Comparison of ENCODE assay signal across 8 mouse cellular contexts in the genomic region with DNA sequence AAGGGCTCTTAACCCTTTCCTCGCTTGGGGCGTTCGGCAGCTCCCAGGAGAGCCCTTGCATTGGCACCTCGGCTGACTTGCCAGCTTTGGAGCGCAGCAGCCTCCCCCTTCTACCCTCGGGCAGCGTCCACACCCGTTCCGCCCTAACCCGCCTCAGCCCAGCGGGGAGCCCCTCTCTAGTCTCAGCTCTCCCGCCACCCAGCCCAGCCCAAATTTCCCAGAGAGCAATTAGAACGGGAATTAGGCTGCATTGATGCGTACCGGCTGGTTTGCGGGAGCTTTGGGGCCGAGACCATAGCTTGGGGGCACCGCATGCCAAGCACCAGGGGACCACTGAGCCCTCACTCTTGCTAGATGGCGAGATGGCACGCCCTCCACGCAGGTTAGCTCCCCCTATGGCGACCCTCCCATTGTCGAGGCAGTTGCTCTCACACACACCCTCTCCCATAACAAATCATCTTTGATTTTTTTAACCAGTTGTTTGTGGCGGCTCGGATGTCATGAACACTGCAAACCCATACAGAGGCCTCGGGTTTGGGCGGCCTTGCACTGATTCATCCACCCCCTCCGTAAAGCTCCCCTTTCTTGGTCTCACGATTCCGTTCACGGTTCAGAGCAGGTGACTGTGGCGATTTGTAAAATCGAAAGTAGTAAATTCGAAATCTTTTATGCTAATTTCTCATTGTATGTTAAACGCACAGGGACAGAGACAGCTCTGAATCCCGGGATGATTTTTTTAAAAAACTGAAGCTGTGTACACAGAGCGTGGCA. TPM values are rescaled to one million over a fixed set of nuclear protein-coding genes. Genes with fewer than 3 reads are reported as not detected.
DNase-seq lines count a peak whose midpoint lies in the region; ATAC-seq lines count a peak whose summit lies in the region.

No protein-coding gene starts in this region.

- peaks cover 2% of the 10 kb centered on the region; the same call in 1 of the 2 replicates for H3K9me3 ChIP-seq in forebrain, embryonic 14.5 days (replicated peaks; ENCODE audit: control insufficient read depth, low read length)
- 0 out of 2 replicates have a peak, but pooled peaks cover 4% of the 10 kb centered on the region for H3K9me3 ChIP-seq in liver, embryonic 12.5 days (replicated peaks)
- H3K9me3 ChIP-seq in stomach, embryonic 16.5 days (replicated peaks; ENCODE audit: control insufficient read depth, low read length) = no peaks in the 10 kb centered on the region

- H3K4me3 ChIP-seq in forebrain, embryonic 14.5 days (ENCODE audit: low read depth, low read length) = peak overlapping the region; percentile 15
- peak overlapping the region; percentile 23 for H3K4me3 ChIP-seq in liver, embryonic 12.5 days
- H3K4me3 ChIP-seq in stomach, embryonic 16.5 days (replicated peaks; ENCODE audit: low read length) = peak overlapping the region; percentile 35

- no peaks in the 10 kb centered on the region for H3K36me3 ChIP-seq in forebrain, embryonic 14.5 days (ENCODE audit: control insufficient read depth, insufficient read depth, low read length)
- H3K36me3 ChIP-seq in liver, embryonic 12.5 days = no peaks in the 10 kb centered on the region
- H3K36me3 ChIP-seq in stomach, embryonic 16.5 days (ENCODE audit: control insufficient read depth, insufficient read depth, low read length) = no peaks in the 10 kb centered on the region

- 0% methylated on average over 37 of the region's 37 CpGs for WGBS in forebrain, embryonic 14.5 days
- WGBS in liver, embryonic 12.5 days (ENCODE audit: insufficient replicate concordance) = 2% methylated on average over 37 of the region's 37 CpGs
- WGBS in stomach, embryonic 16.5 days = 1% methylated on average over 37 of the region's 37 CpGs

- peak; percentile 5 for DNase-seq in kidney, adult 11 months
- no peak for DNase-seq in kidney, adult 8-10 months
- peak; percentile 46 for DNase-seq in R1 (ENCODE audit: low read depth, low spot score)
- DNase-seq in forebrain, embryonic 14.5 days (ENCODE audit: low spot score) = no peak
- DNase-seq in thymus, postnatal 14 days = no peak
- DNase-seq in right cerebral cortex, adult 18-20 months = no peak

- H3K4me2 ChIP-seq in forebrain, embryonic 14.5 days (ENCODE audit: low read length) = peak overlapping the region; percentile 51
- H3K4me2 ChIP-seq in liver, embryonic 12.5 days = peak overlapping the region; percentile 39
- peak overlapping the region; percentile 43 for H3K4me2 ChIP-seq in stomach, embryonic 16.5 days (ENCODE audit: low read depth, low read length)

- no peak for ATAC-seq in forebrain, embryonic 14.5 days
- ATAC-seq in liver, embryonic 12.5 days = no peak
- ATAC-seq in stomach, embryonic 16.5 days (ENCODE audit: insufficient read depth, low FRiP score) = no peak

- H3K4me1 ChIP-seq in forebrain, embryonic 14.5 days (ENCODE audit: control insufficient read depth, insufficient read depth, low read length) = peaks cover 17% of the 10 kb centered on the region
- H3K4me1 ChIP-seq in liver, embryonic 12.5 days = peaks cover 13% of the 10 kb centered on the region; the same call in 1 of the 2 replicates
- H3K4me1 ChIP-seq in stomach, embryonic 16.5 days (ENCODE audit: control insufficient read depth, insufficient read depth, low read length) = peaks cover 23% of the 10 kb centered on the region

- H3K27me3 ChIP-seq in forebrain, embryonic 14.5 days (replicated peaks; ENCODE audit: control insufficient read depth, insufficient read depth, low read length) = peaks cover 80% of the 10 kb centered on the region
- H3K27me3 ChIP-seq in liver, embryonic 12.5 days (replicated peaks) = peaks cover 99% of the 10 kb centered on the region
- H3K27me3 ChIP-seq in stomach, embryonic 16.5 days (ENCODE audit: control insufficient read depth, insufficient read depth, low read length) = peaks cover 77% of the 10 kb centered on the region

- no peak overlapping the region for H3K9ac ChIP-seq in forebrain, embryonic 14.5 days (ENCODE audit: low read length)
- no peak overlapping the region for H3K9ac ChIP-seq in liver, embryonic 12.5 days
- no peak overlapping the region for H3K9ac ChIP-seq in stomach, embryonic 16.5 days (ENCODE audit: low read length)

- H3K27ac ChIP-seq in forebrain, embryonic 14.5 days (ENCODE audit: low read depth, low read length) = no peak overlapping the region
- H3K27ac ChIP-seq in liver, embryonic 12.5 days = no peak overlapping the region
- no peak overlapping the region for H3K27ac ChIP-seq in stomach, embryonic 16.5 days (ENCODE audit: low read length)

RNA-seq across cellular contexts. Expression of gene Gsx1, which starts 1.5 kb away (rescaled TPM):
- 2.3 and 3.0 TPM in 2 replicates for polyA plus RNA-seq in forebrain, embryonic 14.5 days (2014; fragmentation: Nextera tagmentation; extraction: Ambion mirVana)
- not detected in 2 replicates for polyA plus RNA-seq in liver, embryonic 12.5 days (2016; fragmentation: Nextera tagmentation; extraction: Ambion mirVana)
- polyA plus RNA-seq in stomach, embryonic 16.5 days (2015; fragmentation: Nextera tagmentation; extraction: Ambion mirVana) = not detected in 2 replicates

Comparison
In these comparisons a context has a peak if more than half of its experiments do, and no peak if none do; other contexts are left out.
1. DNase-seq: peak in kidney, adult 11 months (single experiment) and R1 (single experiment); none in kidney, adult 8-10 months (0 of 2), forebrain, embryonic 14.5 days (single experiment), thymus, postnatal 14 days (single experiment) and right cerebral cortex, adult 18-20 months (single experiment).
2. Peak in every context shown above with its lines, with median percentiles within 50 percentile points of each other: H3K4me2 ChIP-seq and H3K4me3 ChIP-seq.